Mouse (Mus musculus): ENCODE measurements at regions not wholly inside any gene's neighbourhood (a gene's known extent, or its start where the extent isn't known, plus 50 kb on each side); places are given as distances from the start of the nearest gene placed in this dataset.

GRCm38 (mm10) chr13:30085446-30085845, 50.8 kb upstream of the Mboat1 start:
- in situ Hi-C loops (cut with MboI; ENCODE audit: low pct_unique_long_range_greater_than_20kb in 1 of 2, low sequenced_read_pairs in 2 of 2, unreplicated experiment in 1 of 2), result loop anchor here (5.0 to 10.0 kb wide), 4 partner anchors 101 to 439 kb away; partner anchors contain the start of genes Cdkal1 (in 2 of the 2) and E2f3 (in 1 of the 2)

- in situ Hi-C loops (cut with MboI; ENCODE audit: low pct_unique_long_range_greater_than_20kb in 1 of 2, low sequenced_read_pairs in 2 of 2, unreplicated experiment in 1 of 2), result loop anchor here (5.0 to 10.0 kb wide), 4 partner anchors 100 to 440 kb away; partner anchors contain the start of genes Cdkal1 (in 2 of the 2) and E2f3 (in 1 of the 2)
These were observed 51.3 kb upstream of the Mboat1 start for GRCm38 (mm10) chr13:30085005-30085404.

GRCm38 (mm10) chr13:30084386-30084785, 51.9 kb upstream of the Mboat1 start:
- in situ Hi-C loops (cut with MboI; ENCODE audit: low pct_unique_long_range_greater_than_20kb in 1 of 2, low sequenced_read_pairs in 2 of 2, unreplicated experiment in 1 of 2), result loop anchor here (5.0 to 10.0 kb wide), 4 partner anchors 97 to 440 kb away; partner anchors contain the start of genes E2f3 (in 2 of the 2) and Cdkal1 (in 1 of the 2)

- in situ Hi-C loops (cut with MboI; ENCODE audit: low pct_unique_long_range_greater_than_20kb in 1 of 2, low sequenced_read_pairs in 2 of 2, unreplicated experiment in 1 of 2), result loop anchor here (5.0 to 10.0 kb wide), 4 partner anchors 97 to 441 kb away; partner anchors contain the start of genes E2f3 (in 2 of the 2) and Cdkal1 (in 1 of the 2)
These were observed 52.3 kb upstream of the Mboat1 start for GRCm38 (mm10) chr13:30083949-30084348.

- in situ Hi-C loops (cut with MboI; ENCODE audit: low pct_unique_long_range_greater_than_20kb in 1 of 2, low sequenced_read_pairs in 2 of 2, unreplicated experiment in 1 of 2), result loop anchor here (5.0 to 10.0 kb wide), 4 partner anchors 95 to 442 kb away; partner anchors contain the start of genes E2f3 (in 2 of the 2) and Cdkal1 (in 1 of the 2)
These were observed 53.5 kb upstream of the Mboat1 start for GRCm38 (mm10) chr13:30082761-30083160.

- in situ Hi-C loops (cut with MboI; ENCODE audit: low pct_unique_long_range_greater_than_20kb in 1 of 2, low sequenced_read_pairs in 2 of 2, unreplicated experiment in 1 of 2), result loop anchor here (5.0 to 10.0 kb wide), 4 partner anchors 94 to 444 kb away; partner anchors contain the start of genes E2f3 (in 2 of the 2) and Cdkal1 (in 1 of the 2)
These were observed 55.4 kb upstream of the Mboat1 start for GRCm38 (mm10) chr13:30080705-30081474.

GRCm38 (mm10) chr13:30074517-30075064, 61.7 kb upstream of the Mboat1 start:
- in situ Hi-C loops (cut with MboI; ENCODE audit: low pct_unique_long_range_greater_than_20kb in 1 of 2, low sequenced_read_pairs in 2 of 2, unreplicated experiment in 1 of 2), result no loop called here

GRCm38 (mm10) chr13:30074069-30074468, 62.2 kb upstream of the Mboat1 start:
- in situ Hi-C loops (cut with MboI; ENCODE audit: low pct_unique_long_range_greater_than_20kb in 1 of 2, low sequenced_read_pairs in 2 of 2, unreplicated experiment in 1 of 2), result no loop called here

- in situ Hi-C loops (cut with MboI; ENCODE audit: low pct_unique_long_range_greater_than_20kb in 1 of 2, low sequenced_read_pairs in 2 of 2, unreplicated experiment in 1 of 2), result no loop called here
These were observed 66.9 kb upstream of the Mboat1 start for GRCm38 (mm10) chr13:30069397-30069796.

GRCm38 (mm10) chr13:30067581-30068375, 68.5 kb upstream of the Mboat1 start:
- in situ Hi-C loops (cut with MboI; ENCODE audit: low pct_unique_long_range_greater_than_20kb in 1 of 2, low sequenced_read_pairs in 2 of 2, unreplicated experiment in 1 of 2), result no loop called here

- in situ Hi-C loops (cut with MboI; ENCODE audit: low pct_unique_long_range_greater_than_20kb in 1 of 2, low sequenced_read_pairs in 2 of 2, unreplicated experiment in 1 of 2), result no loop called here
These were observed 70.8 kb upstream of the Mboat1 start for GRCm38 (mm10) chr13:30065520-30065919.

- in situ Hi-C loops (cut with MboI; ENCODE audit: low pct_unique_long_range_greater_than_20kb in 1 of 2, low sequenced_read_pairs in 2 of 2, unreplicated experiment in 1 of 2), result no loop called here
These were observed 72.5 kb upstream of the Mboat1 start for GRCm38 (mm10) chr13:30063741-30064140.

GRCm38 (mm10) chr13:30062285-30062684, 74.0 kb upstream of the Mboat1 start:
- in situ Hi-C loops (cut with MboI; ENCODE audit: low pct_unique_long_range_greater_than_20kb in 1 of 2, low sequenced_read_pairs in 2 of 2, unreplicated experiment in 1 of 2), result no loop called here

GRCm38 (mm10) chr13:30055141-30055645, 69.3 kb upstream of the E2f3 start:
- in situ Hi-C loops (cut with MboI; ENCODE audit: low pct_unique_long_range_greater_than_20kb in 1 of 2, low sequenced_read_pairs in 2 of 2, unreplicated experiment in 1 of 2), result no loop called here

- in situ Hi-C loops (cut with MboI; ENCODE audit: low pct_unique_long_range_greater_than_20kb in 1 of 2, low sequenced_read_pairs in 2 of 2, unreplicated experiment in 1 of 2), result no loop called here
These were observed 66.2 kb upstream of the E2f3 start for GRCm38 (mm10) chr13:30051891-30052550.

GRCm38 (mm10) chr13:30050745-30051508, 65.1 kb upstream of the E2f3 start:
- in situ Hi-C loops (cut with MboI; ENCODE audit: low pct_unique_long_range_greater_than_20kb in 1 of 2, low sequenced_read_pairs in 2 of 2, unreplicated experiment in 1 of 2), result no loop called here

- in situ Hi-C loops (cut with MboI; ENCODE audit: low pct_unique_long_range_greater_than_20kb in 1 of 2, low sequenced_read_pairs in 2 of 2, unreplicated experiment in 1 of 2), result no loop called here
These were observed 62.5 kb upstream of the E2f3 start for GRCm38 (mm10) chr13:30048260-30048859.

Data from mouse embryonic stem cell (cell line).